Mouse (Mus musculus) myocyte (in vitro differentiated cells): Measurements from ENCODE around the gene Rilpl1.
A peak's percentile ranks its signal among the peaks of the same experiment; 100 is the strongest.

ENCODE experiments used
- CEBPB ChIP-seq: IDR thresholded peaks from 2 replicates; pipeline ENCODE4 v1.6.1; 2011; ENCODE audit warnings: mild to moderate bottlenecking, moderate library complexity; ENCODE audit not compliant: poor library complexity, insufficient read depth, severe bottlenecking
- E2F4 ChIP-seq: IDR thresholded peaks from one replicate; pipeline ENCODE4 v1.6.1; 2011; ENCODE audit warnings: mild to moderate bottlenecking, control low read depth, moderate library complexity; ENCODE audit not compliant: insufficient read depth
- MAX ChIP-seq: IDR thresholded peaks from one replicate; pipeline ENCODE4 v1.6.1; 2011; ENCODE audit warnings: low read depth, mild to moderate bottlenecking, control low read depth
- MYOD1 ChIP-seq, 3 experiments: IDR thresholded peaks; one replicate each; pipeline ENCODE4 v1.6.1; 2011; ENCODE audit warnings: control low read depth in 2 of 3, low read depth in 2 of 3, mild to moderate bottlenecking in 2 of 3, moderate library complexity in 1 of 3; ENCODE audit not compliant: insufficient read length in 2 of 3, control insufficient read depth in 1 of 3
- MYOG ChIP-seq, 3 experiments: IDR thresholded peaks; one replicate each; pipeline ENCODE4 v1.6.1; 2011; ENCODE audit warnings: control low read depth in 2 of 3, low read depth in 2 of 3, mild to moderate bottlenecking in 2 of 3; ENCODE audit not compliant: insufficient read length in 2 of 3, control insufficient read depth in 1 of 3, insufficient read depth in 1 of 3
- POLR2A ChIP-seq: IDR thresholded peaks from one replicate; pipeline ENCODE4 v1.6.1; 2011; ENCODE audit warnings: low read depth, mild to moderate bottlenecking, control low read depth, moderate library complexity; ENCODE audit not compliant: insufficient read length
- POLR2AphosphoS2 ChIP-seq: IDR thresholded peaks from one replicate; pipeline ENCODE4 v1.6.1; 2011; ENCODE audit warnings: low read depth, control low read depth; ENCODE audit not compliant: insufficient read length
- SRF ChIP-seq: IDR thresholded peaks from one replicate; pipeline ENCODE4 v1.6.1; 2011; ENCODE audit warnings: low read depth; ENCODE audit not compliant: control insufficient read depth, insufficient read length
- TCF12 ChIP-seq: IDR thresholded peaks from one replicate; pipeline ENCODE4 v1.6.1; 2011; ENCODE audit warnings: mild to moderate bottlenecking, control low read depth; ENCODE audit not compliant: poor library complexity, insufficient read depth, severe bottlenecking
- TCF3 ChIP-seq: IDR thresholded peaks from one replicate; pipeline ENCODE4 v1.6.1; 2011; ENCODE audit warnings: low read depth, control low read depth; ENCODE audit not compliant: insufficient read length
- USF1 ChIP-seq: IDR thresholded peaks from one replicate; pipeline ENCODE4 v1.6.1; 2011; ENCODE audit warnings: low read depth, mild to moderate bottlenecking, control low read depth, moderate library complexity

DNA sequence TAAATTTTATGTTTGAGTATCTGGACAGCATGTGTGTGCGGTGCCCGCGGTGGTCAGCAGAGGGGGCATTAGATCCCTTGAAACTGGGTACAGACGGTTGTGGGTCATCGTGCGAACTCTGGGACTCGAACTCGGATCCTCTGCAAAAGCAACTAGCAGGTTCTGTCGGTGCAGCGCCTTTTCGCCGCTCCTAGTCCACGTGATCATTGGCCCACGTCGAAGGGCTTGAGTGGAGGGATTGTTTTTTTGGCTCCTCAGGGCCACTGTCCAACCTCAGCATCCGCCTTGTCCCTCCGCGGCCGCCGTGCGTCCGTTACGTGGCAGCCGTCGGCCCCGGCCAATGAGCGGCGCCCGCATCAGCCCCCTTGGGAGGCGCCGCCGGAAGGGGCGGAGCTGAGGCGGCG lies 9.2 kb upstream of the Rilpl1 start, which contains the start of gene Tmed2:
- TF ChIP-seq USF1 (peak; percentile 96), MAX (peak; percentile 70), POLR2A (no peak), TCF12 (no peak), SRF (no peak), MYOD1 (IDR thresholded peaks at IDR 0.05; ENCODE audit: control insufficient read depth in 1 of 3, insufficient read length in 2 of 3, low read depth in 2 of 3) (no peak), TCF3 (no peak), E2F4 (no peak), MYOG (IDR thresholded peaks at IDR 0.05; ENCODE audit: control insufficient read depth in 1 of 3, insufficient read depth in 1 of 3, insufficient read length in 2 of 3, low read depth in 2 of 3) (no peak), CEBPB (no peak), POLR2AphosphoS2 (no peak)
